Mouse (Mus musculus): ENCODE data around the gene Carmil2.

Carmil2 gene

GRCm38 (mm10) chr8:105695080-105695780 lies 9.2 kb downstream of the Carmil2 start:
- DNase-seq (ENCODE audit: low read depth, low spot score), result no peak

GRCm38 (mm10) chr8:105697196-105697780 lies 11.2 kb downstream of the Carmil2 start:
- no peak for DNase-seq (ENCODE audit: low read depth, low spot score)

- no peak for DNase-seq (ENCODE audit: low read depth, low spot score)
Observed at GRCm38 (mm10) chr8:105698734-105699133, 12.7 kb downstream of the Carmil2 start.

- DNase-seq (ENCODE audit: low read depth, low spot score), result no peak
Observed at GRCm38 (mm10) chr8:105699488-105700215, 13.6 kb downstream of the Carmil2 start.

GRCm38 (mm10) chr8:105700566-105700965 lies 14.5 kb downstream of the Carmil2 start:
- no peak for DNase-seq (ENCODE audit: low read depth, low spot score)

GRCm38 (mm10) chr8:105700966-105701824 lies 15.1 kb downstream of the Carmil2 start, which contains the start of the genes Acd and Pard6a:
TSS of gene Acd (minus strand) at chr8:105701102.
TSS of gene Pard6a (plus strand) at chr8:105701148.
- peak; percentile 83 for DNase-seq (ENCODE audit: low read depth, low spot score)

GRCm38 (mm10) chr8:105702001-105702401 lies 15.9 kb downstream of the Carmil2 start:
- DNase-seq (ENCODE audit: low read depth, low spot score), result no peak

GRCm38 (mm10) chr8:105702731-105703415 lies 16.8 kb downstream of the Carmil2 start:
- no peak for DNase-seq (ENCODE audit: low read depth, low spot score)

GRCm38 (mm10) chr8:105704146-105704812 lies 18.2 kb downstream of the Carmil2 start:
- no peak for DNase-seq (ENCODE audit: low read depth, low spot score)

- no peak for DNase-seq (ENCODE audit: low read depth, low spot score)
Observed at GRCm38 (mm10) chr8:105704955-105705354, 18.9 kb downstream of the Carmil2 start.

GRCm38 (mm10) chr8:105706426-105706825 lies 20.4 kb downstream of the Carmil2 start:
- no peak for DNase-seq (ENCODE audit: low read depth, low spot score)

- DNase-seq (ENCODE audit: low read depth, low spot score), result peak; percentile 85
Observed at GRCm38 (mm10) chr8:105707498-105708403, 21.7 kb downstream of the Carmil2 start, which contains the start of the genes 4933405L10Rik and Enkd1. TSS of gene 4933405L10Rik (plus strand) at chr8:105707655. TSS of gene Enkd1 (minus strand) at chr8:105708210.

- DNase-seq (ENCODE audit: low read depth, low spot score), result no peak
Observed at GRCm38 (mm10) chr8:105708675-105709074, 22.6 kb downstream of the Carmil2 start.

GRCm38 (mm10) chr8:105709317-105709716 lies 23.2 kb downstream of the Carmil2 start:
- no peak for DNase-seq (ENCODE audit: low read depth, low spot score)

GRCm38 (mm10) chr8:105712286-105712685 lies 26.2 kb downstream of the Carmil2 start:
- DNase-seq (ENCODE audit: low read depth, low spot score), result no peak

GRCm38 (mm10) chr8:105714139-105714538 lies 28.1 kb downstream of the Carmil2 start:
- no peak for DNase-seq (ENCODE audit: low read depth, low spot score)

GRCm38 (mm10) chr8:105715042-105715441 lies 29.0 kb downstream of the Carmil2 start:
- no peak for DNase-seq (ENCODE audit: low read depth, low spot score)

GRCm38 (mm10) chr8:105716302-105716945 lies 30.4 kb downstream of the Carmil2 start:
- DNase-seq (ENCODE audit: low read depth, low spot score), result no peak

- no peak for DNase-seq (ENCODE audit: low read depth, low spot score)
Observed at GRCm38 (mm10) chr8:105719637-105720036, 33.6 kb downstream of the Carmil2 start.
